Mouse (Mus musculus): ENCODE data around the gene Fer1l4. TPM values are rescaled to one million over a fixed set of nuclear protein-coding genes. Genes with fewer than 3 reads are reported as not detected.

Fer1l4 gene
- total and polyA plus RNA-seq, 3 experiments, result not detected

DNA sequence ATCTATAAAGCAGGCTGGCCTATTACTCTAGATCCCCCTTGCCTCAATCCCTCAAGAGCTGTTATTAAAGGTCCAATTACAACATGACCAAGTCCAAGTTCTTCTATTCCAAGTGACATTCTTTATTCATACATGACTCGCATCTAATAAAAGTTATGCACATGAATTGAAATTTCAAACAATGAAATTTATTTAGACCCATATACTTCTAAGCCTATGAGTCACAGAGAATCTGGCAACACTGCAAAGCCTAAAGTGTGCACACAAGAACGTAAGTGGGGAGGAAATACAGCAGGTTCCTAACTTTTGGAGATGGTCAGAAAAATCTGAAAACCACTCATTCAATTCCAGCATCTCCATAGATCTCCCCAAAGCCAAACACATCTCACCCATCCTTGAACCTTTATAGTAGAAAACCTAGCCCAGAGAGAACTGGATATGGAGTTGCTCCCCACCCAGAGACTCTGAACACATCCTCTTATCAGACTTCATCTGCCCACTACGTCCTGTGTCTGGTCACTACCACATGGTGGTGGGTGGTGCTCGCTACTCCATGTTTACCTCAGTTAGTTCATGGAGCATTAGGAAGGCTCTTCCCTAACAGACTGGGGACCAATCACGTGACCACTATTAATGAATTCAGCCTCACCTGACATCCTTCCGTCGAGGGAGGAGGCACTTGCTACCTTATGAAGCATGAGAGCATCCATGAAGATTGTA, 34.8 kb upstream of the Fer1l4 start:
- dilution Hi-C loops (cut with MboI; ENCODE audit: extremely low pct_ligation_motif_present, extremely low pct_unique_long_range_greater_than_20kb, low sequenced_read_pairs), result no loop called here
- Histone ChIP-seq H3K9ac (ENCODE audit: insufficient read depth, low read depth) (no peak overlapping the region), H3K27me3 (replicated peaks) (no peaks in the 10 kb centered on the region), H3K4me3 (replicated peaks in 1 of 3; ENCODE audit: low read depth in 2 of 3, low read length in 2 of 3, poor library complexity in 1 of 3) (no peak overlapping the region), H3K9me3 (replicated peaks; ENCODE audit: low read length) (no peaks in the 10 kb centered on the region), H3K27ac (ENCODE audit: insufficient read depth, low read depth) (no peak overlapping the region), H3K79me2 (replicated peaks; ENCODE audit: control insufficient read depth, extremely low read depth, insufficient read depth, poor library complexity, severe bottlenecking) (0 out of 2 replicates have a peak, but pooled peaks cover 1% of the 10 kb centered on the region), H3K36me3 (replicated peaks in 1 of 2; ENCODE audit: control insufficient read depth in 1 of 2, insufficient read depth in 1 of 2, low read length in 1 of 2) (peaks cover 6 to 36% of the 10 kb centered on the region in 2 experiments), H3K4me1 (ENCODE audit: control insufficient read depth in 1 of 2, insufficient read depth in 2 of 2) (peaks cover 4 to 8% of the 10 kb centered on the region in 2 experiments; a peak in 2 of 4 replicates), H3K4me2 (ENCODE audit: insufficient read depth, low read depth, poor library complexity, severe bottlenecking) (no peak overlapping the region)
- in situ Hi-C loops (cut with MboI; ENCODE audit: low pct_ligation_motif_present, low pct_unique_long_range_greater_than_20kb, low sequenced_read_pairs), result no loop called here
- DNase-seq (ENCODE audit: extremely low read depth), result no peak
- TF ChIP-seq IRF4 (IDR thresholded peaks at IDR 0.05; ENCODE audit: low read depth, low read length) (no peak), E2F4 (IDR thresholded peaks at IDR 0.05; ENCODE audit: insufficient replicate concordance, low read depth, low read length) (no peak), TBP (conservative IDR thresholded peaks at IDR 0.05; ENCODE audit: low read depth, low read length) (no peak), ZMIZ1 (IDR thresholded peaks at IDR 0.05; ENCODE audit: low read depth, low read length) (no peak), PAX5 (IDR thresholded peaks at IDR 0.05; ENCODE audit: low read length) (no peak), MEF2A (IDR thresholded peaks at IDR 0.05; ENCODE audit: borderline replicate concordance, low read depth, low read length) (no peak), KAT2A (IDR thresholded peaks at IDR 0.05; ENCODE audit: insufficient replicate concordance, low read length) (no peak), ZNF384 (IDR thresholded peaks at IDR 0.05; ENCODE audit: low read depth, low read length) (no peak)

DNA sequence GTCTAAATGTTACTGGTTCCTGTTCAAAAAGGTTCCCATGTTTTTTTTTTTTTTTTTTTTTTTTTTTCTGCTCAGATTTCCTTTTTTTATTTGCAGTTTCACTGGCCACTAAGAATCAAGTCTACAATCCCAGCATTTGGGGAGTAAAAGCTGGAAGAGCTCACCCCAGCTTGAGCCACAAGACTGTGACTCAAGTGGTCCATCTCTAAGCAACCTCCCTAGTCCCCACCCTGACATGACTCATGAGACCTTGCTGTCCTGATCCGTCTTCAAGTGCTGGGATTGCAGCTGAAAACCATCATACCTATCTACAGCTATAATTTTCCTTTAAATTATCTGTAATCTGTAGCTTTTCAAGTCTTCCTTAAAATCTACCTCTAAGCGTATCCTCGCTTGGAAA, 31.8 kb upstream of the Fer1l4 start:
- TF ChIP-seq HCFC1 (IDR thresholded peaks at IDR 0.05; ENCODE audit: low read depth, low read length) (no peak), ZNF384 (IDR thresholded peaks at IDR 0.05; ENCODE audit: low read depth, low read length) (no peak), ZC3H11A (IDR thresholded peaks at IDR 0.05; ENCODE audit: low read depth, low read length) (no peak), KAT2A (IDR thresholded peaks at IDR 0.05; ENCODE audit: insufficient replicate concordance, low read length) (no peak), ZMIZ1 (IDR thresholded peaks at IDR 0.05; ENCODE audit: low read depth, low read length) (no peak), ELF1 (IDR thresholded peaks at IDR 0.05; ENCODE audit: low read depth, low read length) (no peak), GABPA (IDR thresholded peaks at IDR 0.05; ENCODE audit: insufficient replicate concordance, low read depth, low read length) (no peak), MAX (IDR thresholded peaks at IDR 0.05; ENCODE audit: low read length) (no peak), PAX5 (IDR thresholded peaks at IDR 0.05; ENCODE audit: low read length) (no peak), USF2 (conservative IDR thresholded peaks at IDR 0.05; ENCODE audit: low read depth, low read length) (no peak), UBTF (IDR thresholded peaks at IDR 0.05; ENCODE audit: low read depth, low read length) (no peak), CTCF (conservative IDR thresholded peaks at IDR 0.05 in 1 of 2, IDR thresholded peaks at IDR 0.05 in 1 of 2; ENCODE audit: low read depth in 2 of 2, low read length in 2 of 2) (no peak), CHD2 (IDR thresholded peaks at IDR 0.05; ENCODE audit: low read length) (no peak)
- DNase-seq (ENCODE audit: extremely low read depth), result no peak
- H3K9ac ChIP-seq (ENCODE audit: insufficient read depth, low read depth), result no peak overlapping the region
- in situ Hi-C loops (cut with MboI; ENCODE audit: low pct_ligation_motif_present, low pct_unique_long_range_greater_than_20kb, low sequenced_read_pairs) (no loop called here), dilution Hi-C loops (cut with MboI; ENCODE audit: extremely low pct_ligation_motif_present, extremely low pct_unique_long_range_greater_than_20kb, low sequenced_read_pairs) (no loop called here)
- H3K4me2 ChIP-seq (ENCODE audit: insufficient read depth, low read depth, poor library complexity, severe bottlenecking), result no peak overlapping the region
- no peaks in the 10 kb centered on the region for H3K27me3 ChIP-seq (replicated peaks)
- no peaks in the 10 kb centered on the region for H3K4me1 ChIP-seq (ENCODE audit: control insufficient read depth in 1 of 2, insufficient read depth in 2 of 2)
- H3K36me3 ChIP-seq (replicated peaks in 1 of 2; ENCODE audit: control insufficient read depth in 1 of 2, insufficient read depth in 1 of 2, low read length in 1 of 2), result peaks cover 3 to 22% of the 10 kb centered on the region in 2 experiments
- H3K27ac ChIP-seq (ENCODE audit: insufficient read depth, low read depth), result no peak overlapping the region
- no peaks in the 10 kb centered on the region for H3K9me3 ChIP-seq (replicated peaks; ENCODE audit: low read length)
- no peak overlapping the region for H3K4me3 ChIP-seq (replicated peaks in 1 of 3; ENCODE audit: low read depth in 2 of 3, low read length in 2 of 3, poor library complexity in 1 of 3)
- H3K79me2 ChIP-seq (replicated peaks; ENCODE audit: control insufficient read depth, extremely low read depth, insufficient read depth, poor library complexity, severe bottlenecking), result 0 out of 2 replicates have a peak, but pooled peaks cover 1% of the 10 kb centered on the region
